Mouse (Mus musculus) kidney, postnatal 14 days (tissue): ENCODE data around the gene Gm49395.

ENCODE experiments used
- DNase-seq: peaks from one replicate; pipeline ENCODE4 v3.0.0; 2022; ENCODE audit warnings: mixed read lengths

Gm49395 gene

DNA sequence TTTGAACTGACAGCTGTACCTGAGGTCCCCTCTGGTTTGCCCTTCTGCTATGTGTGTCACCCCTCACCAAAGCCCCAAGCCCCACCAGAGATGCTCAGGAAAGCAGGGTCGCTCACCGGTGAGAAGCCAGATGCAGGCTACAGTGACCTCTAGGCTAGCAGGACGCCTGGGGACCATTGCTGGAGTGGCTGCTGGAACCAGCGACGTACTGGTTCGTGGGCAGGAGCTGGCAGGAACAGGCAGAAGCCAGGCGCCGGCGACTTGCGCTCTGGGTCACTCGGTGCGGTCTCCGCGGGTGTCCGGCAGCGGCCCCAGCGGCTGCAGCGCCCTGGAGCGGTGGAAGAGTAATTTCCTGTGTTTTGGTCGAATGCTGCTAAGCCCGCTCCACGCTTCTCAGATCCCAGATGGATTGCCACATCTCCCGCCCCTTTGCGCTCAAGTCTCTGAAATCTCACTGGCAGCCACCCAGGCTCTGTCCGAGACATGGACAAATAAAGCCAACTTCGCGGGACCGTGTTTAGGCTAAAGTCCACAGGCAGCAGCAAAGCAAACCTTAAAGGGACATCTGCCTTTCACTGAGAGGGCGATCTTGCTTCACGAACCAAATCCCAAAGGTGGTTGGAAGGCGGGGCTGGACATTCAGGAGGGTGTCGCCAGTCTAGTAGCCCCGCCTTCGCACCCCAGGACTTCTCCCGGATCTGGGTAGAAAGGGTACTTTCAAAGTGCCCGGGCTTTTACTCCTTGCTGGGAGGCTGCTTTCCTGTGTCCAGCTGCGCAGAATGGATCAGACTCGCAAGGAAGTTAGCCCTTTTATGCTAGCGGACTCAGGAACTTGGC is at the start of gene Gm49395, which contains the start of gene Itga1:
TSS of gene Gm49395 (minus strand) at position 567 of the 837 bp plus-strand sequence.
TSS of gene Itga1 (minus strand) at position 610 of the 837 bp plus-strand sequence.
- peak; percentile 94 for DNase-seq

GRCm38 (mm10) chr13:115150602-115151001 is 48.9 kb upstream of the Gm49395 start:
- DNase-seq: peak; percentile 54

GRCm38 (mm10) chr13:115149849-115150248 is 48.1 kb upstream of the Gm49395 start:
- no peak for DNase-seq

DNA sequence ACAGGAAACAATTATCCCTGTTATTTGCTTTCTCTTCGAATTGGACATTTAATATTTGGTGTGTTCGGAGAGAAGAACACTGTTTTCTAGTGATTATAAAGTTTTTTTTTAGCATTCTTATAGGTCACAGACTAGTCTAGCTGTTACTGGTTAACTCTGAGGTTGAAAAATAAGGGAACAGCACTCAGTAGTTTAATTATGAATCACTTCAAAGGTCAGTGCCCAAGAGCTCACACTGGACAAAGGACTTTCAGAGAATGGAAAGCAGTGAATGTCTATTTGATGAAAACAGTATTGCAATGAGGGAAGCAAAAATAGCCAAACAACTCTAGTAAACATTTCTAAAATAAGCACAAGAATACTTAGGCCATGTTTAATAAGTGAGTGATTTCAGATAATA is 41.9 kb upstream of the Gm49395 start:
- DNase-seq: peak; percentile 15

GRCm38 (mm10) chr13:115142066-115142465 is 40.3 kb upstream of the Gm49395 start:
- DNase-seq: no peak

- DNase-seq: no peak
Measured at GRCm38 (mm10) chr13:115138513-115138912, 36.8 kb upstream of the Gm49395 start.

DNA sequence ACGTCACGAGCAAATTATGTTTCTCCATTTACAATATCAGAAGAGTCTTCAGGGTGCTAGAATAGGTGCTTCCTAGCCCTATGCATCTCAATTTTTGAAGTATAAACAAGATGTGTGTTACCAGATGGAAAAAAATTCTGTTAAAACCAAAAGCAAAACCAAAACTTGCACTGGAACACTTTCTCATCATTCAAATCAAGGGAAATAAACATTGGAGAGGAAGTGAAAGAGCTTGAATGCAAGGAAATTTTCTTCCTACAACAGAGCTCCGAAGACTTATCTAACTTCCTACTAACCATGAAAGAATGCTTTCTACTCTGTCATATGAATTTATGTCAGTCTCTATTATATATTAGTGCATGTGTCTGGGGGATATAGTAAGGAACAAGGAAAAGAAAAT is 35.0 kb upstream of the Gm49395 start:
- DNase-seq: no peak

DNA sequence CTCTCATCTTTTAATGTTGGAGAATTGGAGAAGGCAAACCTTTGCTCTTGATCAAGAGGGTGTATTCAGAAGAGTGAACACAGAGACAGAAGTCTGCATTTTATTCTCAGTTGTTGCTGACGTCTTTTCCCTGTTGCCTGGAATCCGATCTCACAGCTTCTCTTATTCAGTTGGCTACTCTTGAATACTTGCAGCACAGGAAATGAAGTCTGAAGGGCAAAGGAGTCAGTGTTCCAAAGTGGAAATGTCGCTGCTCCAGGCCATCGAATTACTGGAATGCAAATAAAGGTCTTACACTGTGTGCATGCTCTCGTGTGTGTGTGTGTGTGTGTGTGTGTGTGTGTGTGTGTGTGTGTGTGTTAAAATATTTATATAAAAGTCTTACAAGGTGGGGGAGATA is 30.7 kb upstream of the Gm49395 start:
- peak; percentile 73 for DNase-seq

- no peak for DNase-seq
Measured at GRCm38 (mm10) chr13:115131381-115131780, 29.7 kb upstream of the Gm49395 start.

GRCm38 (mm10) chr13:115130035-115130434 is 28.3 kb upstream of the Gm49395 start:
- DNase-seq: no peak

- DNase-seq: peak; percentile 44
Measured at GRCm38 (mm10) chr13:115127826-115128225, 26.1 kb upstream of the Gm49395 start.

DNA sequence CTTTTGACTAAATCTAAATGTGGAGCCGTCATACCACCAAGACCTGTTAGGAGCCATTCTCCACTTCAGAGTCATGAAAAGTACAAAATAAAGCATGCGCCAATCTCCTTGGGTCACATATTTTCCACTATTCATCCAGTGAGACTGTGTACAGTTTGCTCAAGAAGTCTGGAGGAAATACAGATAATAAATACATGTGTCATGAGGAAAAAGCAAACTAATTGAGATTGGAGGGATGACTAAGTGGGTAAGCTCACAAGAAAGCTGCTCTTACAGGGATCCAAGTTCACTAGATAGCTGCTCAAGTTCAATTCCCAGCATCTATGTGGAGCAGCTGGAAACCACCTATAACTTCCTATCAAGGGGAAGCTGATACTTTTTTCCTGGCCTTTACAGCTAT is 24.8 kb upstream of the Gm49395 start:
- DNase-seq: no peak

DNA sequence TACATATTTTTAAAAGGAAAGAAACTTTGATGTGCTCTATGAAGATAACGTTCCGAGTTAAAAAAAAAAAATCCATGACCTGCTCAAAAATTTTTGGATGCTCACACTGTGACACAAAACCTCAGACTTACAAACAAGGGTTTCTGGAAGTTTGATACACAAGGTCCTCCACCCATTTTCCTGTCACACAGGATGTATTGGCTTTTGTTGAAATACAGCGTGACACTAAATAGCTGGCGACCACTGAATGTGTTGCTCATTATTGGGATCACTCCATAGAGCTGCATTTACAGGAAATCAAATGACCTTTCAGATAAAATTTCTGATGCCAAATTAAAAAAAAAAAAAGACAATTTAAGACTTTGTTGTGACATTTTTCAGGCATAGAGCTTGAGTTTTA is 23.4 kb upstream of the Gm49395 start:
- DNase-seq: no peak

- DNase-seq: no peak
Measured at GRCm38 (mm10) chr13:115124521-115124920, 22.8 kb upstream of the Gm49395 start.

DNA sequence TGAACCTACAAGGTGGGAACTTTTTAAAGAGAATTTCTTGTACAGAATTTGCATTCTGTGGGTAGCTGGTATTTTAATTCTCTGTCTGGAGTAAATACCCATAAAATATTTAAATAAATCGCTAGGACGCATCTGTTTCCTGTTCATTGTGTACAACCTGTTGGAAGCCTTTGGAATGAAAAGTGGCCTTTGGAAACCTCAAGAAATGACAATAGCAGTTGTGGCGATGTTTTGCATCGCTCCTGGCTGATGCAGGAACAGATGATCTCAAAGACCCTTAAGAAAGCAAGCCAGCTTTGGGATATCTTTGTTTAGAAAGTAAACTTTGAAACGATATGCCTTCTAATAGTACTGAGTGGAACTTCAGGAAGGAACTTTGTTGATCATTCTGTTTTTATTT is 17.0 kb upstream of the Gm49395 start:
- DNase-seq: peak; percentile 28

DNA sequence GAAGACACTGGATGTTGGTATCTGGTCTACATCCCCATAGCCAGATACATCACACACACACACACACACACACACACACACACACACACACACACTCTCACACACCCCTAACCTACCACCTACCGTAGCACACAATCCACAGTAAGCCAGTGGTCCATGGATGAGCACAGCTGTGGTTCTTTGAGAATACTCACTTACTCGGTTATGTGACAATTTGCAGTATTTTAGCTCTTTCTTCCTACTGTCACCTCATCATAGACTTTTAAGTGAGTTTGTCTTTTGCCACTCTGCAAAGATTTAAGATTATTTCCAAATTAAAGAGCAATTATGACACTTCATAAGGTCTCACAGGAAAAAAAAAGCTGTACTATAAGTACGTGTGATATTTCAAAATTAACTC is 16.5 kb upstream of the Gm49395 start:
- no peak for DNase-seq

- no peak for DNase-seq
Measured at GRCm38 (mm10) chr13:115116930-115117621, 15.4 kb upstream of the Gm49395 start.

GRCm38 (mm10) chr13:115109628-115110027 is 7.9 kb upstream of the Gm49395 start:
- DNase-seq: peak; percentile 76

DNA sequence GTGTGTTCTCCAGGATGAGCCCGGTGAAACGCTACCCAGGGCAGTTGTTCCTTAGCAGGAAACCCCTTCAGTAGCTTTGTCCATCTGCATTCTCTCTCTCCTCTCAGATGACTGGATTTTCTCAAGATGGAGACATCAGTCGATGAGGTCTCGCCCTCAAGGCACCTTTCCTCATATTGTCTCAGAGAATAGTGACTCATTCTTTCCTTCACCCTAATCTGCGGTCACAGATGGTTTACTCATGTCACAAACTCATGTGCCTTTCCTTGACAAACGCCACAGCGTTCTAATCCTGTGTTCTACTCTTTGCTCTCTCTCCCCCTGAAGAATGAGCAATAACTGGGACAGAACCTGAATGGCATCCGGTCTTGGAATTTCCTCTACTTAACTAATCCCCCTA is 5.7 kb upstream of the Gm49395 start:
- DNase-seq: no peak

DNA sequence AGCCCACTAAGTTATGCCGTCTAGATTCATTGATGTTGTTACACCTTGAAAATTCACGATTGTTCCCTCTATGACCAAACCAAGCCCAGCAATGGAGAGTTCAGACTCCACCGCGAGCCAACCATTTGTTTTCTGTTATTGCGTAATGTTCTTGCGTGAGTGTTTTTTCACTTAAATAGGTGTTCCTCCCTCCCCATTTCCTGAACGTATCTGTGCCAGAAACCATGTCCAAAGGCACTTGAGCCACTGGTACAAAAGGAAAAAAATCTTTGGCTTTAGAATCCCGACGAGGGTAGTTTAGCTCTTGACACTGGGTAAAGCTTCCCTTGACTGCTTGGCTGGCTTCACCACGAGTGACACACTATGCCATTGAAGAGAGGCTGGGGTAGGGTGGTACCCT is 4.5 kb upstream of the Gm49395 start:
- DNase-seq: no peak

- no peak for DNase-seq
Measured at GRCm38 (mm10) chr13:115102754-115103153, 1.0 kb upstream of the Gm49395 start.

DNA sequence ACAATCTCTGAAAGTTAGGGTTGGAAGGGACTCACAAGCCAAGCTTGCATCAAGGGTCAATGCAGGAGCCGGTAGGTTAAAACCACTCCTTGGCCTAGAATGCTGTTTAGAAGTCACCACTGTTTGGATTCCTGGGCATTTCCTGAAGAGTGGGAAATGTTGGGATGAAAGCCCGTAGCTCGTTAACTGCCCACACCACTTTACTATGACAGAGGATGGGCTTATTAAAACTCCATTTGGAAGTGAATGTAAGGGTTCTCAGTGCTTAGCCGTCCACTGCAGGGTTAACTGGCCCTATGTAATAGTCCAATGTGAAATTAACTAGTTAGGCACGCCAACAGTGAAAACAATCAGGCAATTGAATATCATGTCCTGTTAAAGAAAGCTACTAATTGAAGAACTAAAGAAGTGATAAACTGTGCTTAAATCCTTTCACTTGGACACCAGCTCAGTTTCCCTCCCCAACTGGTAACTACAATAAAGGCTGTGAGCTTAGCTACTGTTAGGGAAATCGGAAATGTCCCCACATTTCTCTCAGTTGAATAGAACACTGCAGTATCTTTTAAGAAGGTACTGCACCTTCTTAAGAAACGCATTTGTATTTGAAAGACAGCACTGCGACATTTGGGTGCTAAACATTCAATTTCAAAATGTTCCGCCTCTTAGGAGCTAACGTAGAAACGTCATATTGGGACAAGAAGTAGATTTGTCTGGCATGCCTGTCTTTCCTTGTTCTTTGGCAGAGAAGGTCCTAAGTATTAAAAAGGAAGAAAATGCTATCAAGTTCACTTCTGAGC is 1.1 kb downstream of the Gm49395 start:
- no peak for DNase-seq

GRCm38 (mm10) chr13:115099381-115099780 is 2.3 kb downstream of the Gm49395 start:
- DNase-seq: no peak
